Mouse (Mus musculus): ENCODE results near the gene Trim63. TPM values are rescaled to one million over a fixed set of nuclear protein-coding genes. Genes with fewer than 3 reads are reported as not detected.

The Trim63 gene
- polyA plus RNA-seq, 1 experiment from 2014 or later, result 1.4 TPM

DNA sequence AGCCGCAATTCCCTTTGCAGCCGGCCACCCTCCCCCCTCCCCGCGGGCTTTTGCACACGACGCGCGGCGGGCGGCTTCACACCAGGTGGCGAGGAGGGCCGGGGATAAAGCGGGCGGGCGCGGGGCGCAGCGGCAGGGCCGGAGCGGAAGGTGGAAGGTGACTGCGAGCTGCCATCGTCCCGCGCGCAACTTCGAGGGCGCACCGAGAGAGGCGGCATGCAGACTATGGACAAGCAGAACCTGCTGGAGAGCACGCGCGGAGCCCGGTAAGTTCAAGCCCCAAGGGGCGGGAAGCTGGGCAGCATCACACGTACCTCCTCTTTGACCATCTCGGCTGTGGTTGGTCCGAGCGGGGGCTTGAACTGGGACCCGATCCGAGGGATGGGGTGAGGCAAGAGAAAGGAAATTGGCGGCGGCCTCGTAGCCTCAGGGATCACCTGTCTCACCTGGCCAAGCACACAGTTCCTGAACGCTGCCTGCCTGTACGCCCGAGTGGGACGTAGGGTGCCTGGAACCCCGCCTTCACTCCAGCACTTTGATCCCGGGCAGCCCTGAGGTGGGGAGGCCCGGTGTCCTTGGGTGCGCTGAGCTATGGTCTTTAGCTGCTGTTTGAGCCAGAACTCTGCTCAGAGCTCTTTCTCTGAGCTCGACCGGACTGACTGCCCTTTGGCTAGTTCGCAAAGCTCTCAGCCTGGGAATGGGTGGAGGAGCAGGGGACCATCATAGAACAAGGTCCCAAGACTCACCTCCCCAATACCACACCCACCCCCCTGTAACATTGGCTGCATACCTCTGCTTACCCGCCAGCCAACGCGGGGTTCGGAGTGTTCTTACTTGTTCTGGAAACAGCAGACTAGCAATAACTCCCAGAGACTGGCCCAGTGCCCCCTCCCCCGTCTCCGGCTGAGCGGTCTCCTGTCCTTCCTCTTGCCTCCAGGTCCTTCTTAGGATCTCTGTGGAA is 28.4 kb downstream of the Trim63 start, which contains the start of gene Slc30a2:
TSS of gene Slc30a2 (plus strand) at position 111 of the 961 bp plus-strand sequence.
- H3K4me3 ChIP-seq (ENCODE audit: low read depth, low read length), result peak within 1 kb of the TSS; percentile 37
- peaks cover 5% of the 10 kb centered on the region; the same call in 1 of the 2 replicates for H3K4me1 ChIP-seq (replicated peaks; ENCODE audit: control insufficient read depth, insufficient read depth, low read length)
- peak; percentile 88 for ATAC-seq
- peak within 1 kb of the TSS; percentile 90 for H3K27ac ChIP-seq (ENCODE audit: low read depth, low read length)
- peak within 1 kb of the TSS; percentile 67 for H3K4me2 ChIP-seq (replicated peaks; ENCODE audit: low read depth)
- H3K9ac ChIP-seq (ENCODE audit: low read depth, low read length), result peak within 1 kb of the TSS; percentile 50
- no peaks in the 10 kb centered on the region for H3K36me3 ChIP-seq (ENCODE audit: control insufficient read depth, insufficient read depth)
- H3K27me3 ChIP-seq (replicated peaks; ENCODE audit: control insufficient read depth, insufficient read depth, low read length), result peaks cover 10% of the 10 kb centered on the region
- no peaks in the 10 kb centered on the region for H3K9me3 ChIP-seq (ENCODE audit: control insufficient read depth)
- WGBS, result 3% methylated on average over 57 of the region's 61 CpGs
- no peak for TF ChIP-seq CTCF (IDR thresholded peaks at IDR 0.05; ENCODE audit: low read depth)

DNA sequence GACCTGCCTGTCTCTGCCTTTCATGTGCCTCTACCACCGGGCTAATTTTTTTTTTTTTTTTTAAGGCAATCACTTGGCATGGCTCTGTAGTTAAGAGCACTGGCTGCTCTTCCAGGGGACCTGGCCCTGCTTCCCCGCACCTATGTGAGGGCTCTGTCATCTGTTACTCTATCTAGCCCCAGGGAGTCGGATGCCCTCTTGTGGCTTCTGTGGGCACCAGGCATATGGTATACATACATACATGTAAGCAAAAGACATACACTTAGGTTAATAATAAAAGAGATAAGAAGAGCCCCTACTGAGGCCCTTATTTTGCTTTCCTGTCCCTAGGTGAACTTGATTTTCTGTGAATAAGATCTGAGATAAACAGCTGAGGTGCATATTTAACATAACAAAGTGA is 29.7 kb downstream of the Trim63 start:
- Histone ChIP-seq H3K27me3 (replicated peaks; ENCODE audit: control insufficient read depth, insufficient read depth, low read length) (peaks cover 10% of the 10 kb centered on the region), H3K4me1 (replicated peaks; ENCODE audit: control insufficient read depth, insufficient read depth, low read length) (peaks cover 5% of the 10 kb centered on the region; the same call in 1 of the 2 replicates), H3K9me3 (ENCODE audit: control insufficient read depth) (no peaks in the 10 kb centered on the region), H3K36me3 (ENCODE audit: control insufficient read depth, insufficient read depth) (peaks cover 9% of the 10 kb centered on the region; the same call in 1 of the 2 replicates), H3K9ac (ENCODE audit: low read depth, low read length) (no peak overlapping the region), H3K4me3 (ENCODE audit: low read depth, low read length) (no peak overlapping the region; the same call in 1 of the 2 replicates), H3K4me2 (replicated peaks; ENCODE audit: low read depth) (peak overlapping the region; percentile 67), H3K27ac (ENCODE audit: low read depth, low read length) (no peak overlapping the region)
- WGBS, result 38% methylated on average over 3 of the region's 3 CpGs
- peak; percentile 20; the same call in 1 of the 2 replicates for ATAC-seq
- TF ChIP-seq CTCF (IDR thresholded peaks at IDR 0.05; ENCODE audit: low read depth), result peak; percentile 72

DNA sequence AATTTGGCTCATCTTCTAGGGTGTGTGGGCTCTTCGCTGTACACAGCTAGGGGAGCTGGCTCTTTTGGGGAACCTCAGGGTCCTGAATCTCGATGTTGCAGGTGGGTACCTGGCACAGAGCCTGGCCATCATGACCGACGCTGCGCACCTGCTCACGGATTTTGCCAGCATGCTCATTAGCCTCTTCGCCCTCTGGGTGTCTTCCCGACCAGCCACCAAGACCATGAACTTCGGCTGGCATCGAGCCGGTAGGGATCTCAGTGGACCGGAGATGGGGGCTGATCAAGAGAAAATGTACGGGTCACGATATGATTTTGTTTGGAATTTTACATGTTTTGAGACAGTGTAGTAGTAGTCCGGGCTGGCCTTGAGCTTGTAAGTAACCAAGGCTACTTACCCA is 30.9 kb downstream of the Trim63 start:
- no peak for TF ChIP-seq CTCF (IDR thresholded peaks at IDR 0.05; ENCODE audit: low read depth)
- H3K4me1 ChIP-seq (replicated peaks; ENCODE audit: control insufficient read depth, insufficient read depth, low read length), result peaks cover 5% of the 10 kb centered on the region; the same call in 1 of the 2 replicates
- H3K9me3 ChIP-seq (ENCODE audit: control insufficient read depth), result no peaks in the 10 kb centered on the region
- ATAC-seq, result no peak
- peak overlapping the region; percentile 67 for H3K4me2 ChIP-seq (replicated peaks; ENCODE audit: low read depth)
- no peak overlapping the region for H3K4me3 ChIP-seq (ENCODE audit: low read depth, low read length)
- H3K27ac ChIP-seq (ENCODE audit: low read depth, low read length), result no peak overlapping the region
- H3K27me3 ChIP-seq (replicated peaks; ENCODE audit: control insufficient read depth, insufficient read depth, low read length), result peaks cover 10% of the 10 kb centered on the region
- H3K36me3 ChIP-seq (ENCODE audit: control insufficient read depth, insufficient read depth), result peaks cover 9% of the 10 kb centered on the region; the same call in 1 of the 2 replicates
- 94% methylated on average over 15 of the region's 15 CpGs for WGBS
- H3K9ac ChIP-seq (ENCODE audit: low read depth, low read length), result no peak overlapping the region

GRCm38 (mm10) chr4:134348078-134348477 is 33.2 kb downstream of the Trim63 start:
- H3K9ac ChIP-seq (ENCODE audit: low read depth, low read length), result 0 out of 2 replicates have a peak overlapping the region, but pooled peaks have one; percentile 3
- H3K4me1 ChIP-seq (replicated peaks; ENCODE audit: control insufficient read depth, insufficient read depth, low read length), result peaks cover 10% of the 10 kb centered on the region; the same call in 1 of the 2 replicates
- H3K4me2 ChIP-seq (replicated peaks; ENCODE audit: low read depth), result no peak overlapping the region
- no peak overlapping the region for H3K4me3 ChIP-seq (ENCODE audit: low read depth, low read length)
- peaks cover 15% of the 10 kb centered on the region; the same call in 1 of the 2 replicates for H3K36me3 ChIP-seq (ENCODE audit: control insufficient read depth, insufficient read depth)
- H3K27me3 ChIP-seq (replicated peaks; ENCODE audit: control insufficient read depth, insufficient read depth, low read length), result peaks cover under 1% of the 10 kb centered on the region
- WGBS, result 58% methylated on average over 11 of the region's 11 CpGs
- H3K27ac ChIP-seq (ENCODE audit: low read depth, low read length), result no peak overlapping the region
- TF ChIP-seq CTCF (IDR thresholded peaks at IDR 0.05; ENCODE audit: low read depth), result no peak
- no peak for ATAC-seq
- no peaks in the 10 kb centered on the region for H3K9me3 ChIP-seq (ENCODE audit: control insufficient read depth)

GRCm38 (mm10) chr4:134348545-134348944 is 33.6 kb downstream of the Trim63 start:
- TF ChIP-seq CTCF (IDR thresholded peaks at IDR 0.05; ENCODE audit: low read depth), result no peak
- 74% methylated on average over 5 of the region's 5 CpGs for WGBS
- Histone ChIP-seq H3K4me2 (replicated peaks; ENCODE audit: low read depth) (no peak overlapping the region), H3K27ac (ENCODE audit: low read depth, low read length) (no peak overlapping the region), H3K4me3 (ENCODE audit: low read depth, low read length) (no peak overlapping the region), H3K9me3 (ENCODE audit: control insufficient read depth) (no peaks in the 10 kb centered on the region), H3K4me1 (replicated peaks; ENCODE audit: control insufficient read depth, insufficient read depth, low read length) (peaks cover 10% of the 10 kb centered on the region; the same call in 1 of the 2 replicates), H3K36me3 (ENCODE audit: control insufficient read depth, insufficient read depth) (peaks cover 15% of the 10 kb centered on the region; the same call in 1 of the 2 replicates), H3K9ac (ENCODE audit: low read depth, low read length) (0 out of 2 replicates have a peak overlapping the region, but pooled peaks have one; percentile 3), H3K27me3 (replicated peaks; ENCODE audit: control insufficient read depth, insufficient read depth, low read length) (no peaks in the 10 kb centered on the region; the same call in 1 of the 2 replicates)
- ATAC-seq, result no peak

DNA sequence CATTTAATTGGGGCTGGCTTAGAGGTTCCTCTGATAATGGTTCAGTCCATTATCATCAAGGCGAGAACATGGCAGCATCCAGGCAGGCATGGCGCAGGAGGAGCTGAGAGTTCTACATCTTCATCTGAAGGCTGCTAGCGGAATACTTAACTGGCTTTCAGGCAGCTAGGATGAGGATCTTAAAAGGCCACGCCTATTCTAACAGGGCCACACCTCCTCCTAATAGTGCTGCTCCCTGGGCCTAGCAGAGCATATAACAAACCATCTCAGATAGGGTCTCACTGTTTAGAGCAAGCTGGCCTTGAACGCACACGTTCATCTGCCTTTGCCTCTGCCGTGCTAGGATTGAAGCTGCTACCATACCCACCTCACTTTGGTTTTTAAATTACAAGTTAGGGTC is 34.9 kb downstream of the Trim63 start:
- Histone ChIP-seq H3K4me1 (replicated peaks; ENCODE audit: control insufficient read depth, insufficient read depth, low read length) (peaks cover 13% of the 10 kb centered on the region), H3K4me2 (replicated peaks; ENCODE audit: low read depth) (no peak overlapping the region), H3K27me3 (replicated peaks; ENCODE audit: control insufficient read depth, insufficient read depth, low read length) (no peaks in the 10 kb centered on the region), H3K4me3 (ENCODE audit: low read depth, low read length) (no peak overlapping the region), H3K9ac (ENCODE audit: low read depth, low read length) (no peak overlapping the region), H3K27ac (ENCODE audit: low read depth, low read length) (no peak overlapping the region), H3K9me3 (ENCODE audit: control insufficient read depth) (no peaks in the 10 kb centered on the region), H3K36me3 (ENCODE audit: control insufficient read depth, insufficient read depth) (peaks cover 15% of the 10 kb centered on the region; the same call in 1 of the 2 replicates)
- whole genome bisulfite sequencing, result 84% methylated on average over 7 of the region's 7 CpGs
- TF ChIP-seq CTCF (IDR thresholded peaks at IDR 0.05; ENCODE audit: low read depth), result no peak
- no peak for ATAC-seq
